Mouse (Mus musculus) lung, postnatal 0 days (tissue): ENCODE results near the gene En2. TPM values are rescaled to one million over a fixed set of nuclear protein-coding genes. Genes with fewer than 3 reads are reported as not detected.

ENCODE experiments used
- ATAC-seq: fragments of 200-750 bp; cut with Nextera tagmentation; 2 replicates; pipeline ENCODE4 v1.8.0; 2017; ENCODE audit warnings: moderate library complexity
- DNase-seq: peaks from one replicate; pipeline ENCODE4 v3.0.0-alpha.2; 2016; ENCODE audit warnings: low spot score
- H3K27ac ChIP-seq: fragments of 300-500 bp; sonication (generic); 2 replicates; pipeline ENCODE4 v1.5.1; 2014; ENCODE audit warnings: antibody characterized with exemption, mild to moderate bottlenecking, low read length, mixed read lengths
- H3K27me3 ChIP-seq: fragments of 300-500 bp; sonication (generic); replicated peaks from 2 replicates; pipeline ENCODE4 v1.6.1; 2014; ENCODE audit warnings: low read length, mixed read lengths; ENCODE audit not compliant: insufficient read depth
- H3K36me3 ChIP-seq: fragments of 300-500 bp; sonication (generic); 2 replicates; pipeline ENCODE4 v1.6.1; 2014; ENCODE audit warnings: low read length, mixed read lengths; ENCODE audit not compliant: insufficient read depth
- H3K4me1 ChIP-seq: fragments of 300-500 bp; sonication (generic); 2 replicates; pipeline ENCODE4 v1.6.1; 2014; ENCODE audit warnings: antibody characterized with exemption, low read depth, low read length, mixed read lengths; ENCODE audit not compliant: insufficient read depth
- H3K4me2 ChIP-seq: fragments of 300-500 bp; sonication (generic); replicated peaks from 2 replicates; pipeline ENCODE4 v1.6.1; 2014; ENCODE audit warnings: low read depth, mild to moderate bottlenecking, low read length, moderate library complexity, mixed read lengths
- H3K4me3 ChIP-seq: fragments of 300-500 bp; sonication (generic); 2 replicates; pipeline ENCODE4 v1.5.1; 2014; ENCODE audit warnings: low read depth, low read length
- H3K9ac ChIP-seq: fragments of 300-500 bp; sonication (generic); replicated peaks from 2 replicates; pipeline ENCODE4 v1.6.1; 2014; ENCODE audit warnings: low read depth, mild to moderate bottlenecking
- H3K9me3 ChIP-seq: fragments of 300-500 bp; sonication (generic); 2 replicates; pipeline ENCODE4 v1.6.1; 2016; ENCODE audit warnings: low read length, mixed read lengths
- CTCF ChIP-seq: IDR thresholded peaks from 2 replicates; pipeline ENCODE4 v1.5.1; 2016; ENCODE audit warnings: antibody characterized with exemption, mild to moderate bottlenecking
- EP300 ChIP-seq: IDR thresholded peaks from 2 replicates; pipeline ENCODE4 v1.6.1; 2016; ENCODE audit warnings: antibody characterized with exemption, mild to moderate bottlenecking, control low read depth
- WGBS: fragments of 180-500 bp; shearing (Covaris S2); extraction: QIAGEN DNeasy Blood & Tissue Kit; methylation state at CpG from one replicate; pipeline ENCODE4 v1.1.7; 2014; 5-methylcytosine and 5-hydroxymethylcytosine counted together
- polyA plus RNA-seq: library from polyadenylated mRNA; unstranded; fragments of >200 nt; fragmentation: Nextera tagmentation; extraction: Ambion mirVana; gene quantifications from 2 replicates; pipeline ENCODE4 v1.2.1, GENCODE M21; 2015

The En2 gene
- polyA plus RNA-seq, 1 experiment from 2014 or later, result not detected

DNA sequence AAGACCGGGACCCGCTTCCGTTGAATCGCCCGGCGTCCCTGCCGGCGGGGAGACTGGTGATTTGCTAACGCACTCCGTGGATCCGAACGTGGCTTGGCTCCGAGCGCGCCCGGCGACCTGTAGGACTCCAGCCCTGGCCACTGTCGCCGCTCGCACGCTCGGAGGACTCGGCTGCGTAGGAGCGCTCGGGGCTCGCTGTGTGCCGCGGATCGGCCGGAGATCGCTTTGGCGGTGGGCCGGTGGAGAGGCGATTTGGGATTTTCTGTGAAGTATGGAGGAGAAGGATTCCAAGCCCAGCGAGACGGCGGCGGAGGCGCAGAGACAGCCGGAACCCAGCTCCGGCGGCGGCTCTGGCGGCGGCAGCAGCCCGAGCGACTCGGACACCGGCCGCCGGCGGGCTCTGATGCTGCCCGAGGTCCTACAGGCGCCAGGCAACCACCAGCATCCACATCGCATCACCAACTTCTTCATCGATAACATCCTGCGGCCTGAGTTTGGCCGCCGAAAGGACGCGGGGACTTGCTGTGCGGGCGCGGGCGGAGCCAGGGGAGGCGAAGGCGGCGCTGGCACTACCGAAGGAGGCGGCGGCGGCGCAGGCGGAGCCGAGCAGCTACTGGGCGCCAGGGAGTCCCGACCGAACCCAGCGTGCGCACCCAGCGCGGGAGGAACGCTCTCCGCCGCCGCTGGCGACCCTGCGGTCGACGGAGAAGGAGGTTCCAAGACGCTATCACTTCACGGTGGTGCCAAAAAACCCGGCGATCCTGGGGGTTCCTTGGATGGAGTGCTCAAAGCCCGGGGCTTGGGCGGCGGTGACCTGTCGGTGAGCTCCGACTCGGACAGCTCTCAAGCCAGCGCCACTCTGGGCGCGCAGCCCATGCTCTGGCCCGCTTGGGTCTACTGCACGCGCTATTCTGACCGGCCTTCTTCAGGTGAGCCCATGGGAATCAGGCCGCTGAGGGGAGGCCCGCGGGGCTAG, 1.1 kb downstream of the En2 start:
- no peak overlapping the region for H3K27ac ChIP-seq
- H3K36me3 ChIP-seq, result no peaks in the 10 kb centered on the region
- TF ChIP-seq CTCF (no peak), EP300 (no peak)
- no peaks in the 10 kb centered on the region for H3K9me3 ChIP-seq
- H3K9ac ChIP-seq, result no peak overlapping the region
- no peak for DNase-seq
- peaks cover 91% of the 10 kb centered on the region for H3K27me3 ChIP-seq
- WGBS, result 3% methylated on average over 88 of the region's 111 CpGs
- peak overlapping the region; percentile 99 for H3K4me2 ChIP-seq
- ATAC-seq, result peak; percentile 27; the same call in 1 of the 2 replicates
- peaks cover 16% of the 10 kb centered on the region for H3K4me1 ChIP-seq
- peak overlapping the region; percentile 44 for H3K4me3 ChIP-seq

DNA sequence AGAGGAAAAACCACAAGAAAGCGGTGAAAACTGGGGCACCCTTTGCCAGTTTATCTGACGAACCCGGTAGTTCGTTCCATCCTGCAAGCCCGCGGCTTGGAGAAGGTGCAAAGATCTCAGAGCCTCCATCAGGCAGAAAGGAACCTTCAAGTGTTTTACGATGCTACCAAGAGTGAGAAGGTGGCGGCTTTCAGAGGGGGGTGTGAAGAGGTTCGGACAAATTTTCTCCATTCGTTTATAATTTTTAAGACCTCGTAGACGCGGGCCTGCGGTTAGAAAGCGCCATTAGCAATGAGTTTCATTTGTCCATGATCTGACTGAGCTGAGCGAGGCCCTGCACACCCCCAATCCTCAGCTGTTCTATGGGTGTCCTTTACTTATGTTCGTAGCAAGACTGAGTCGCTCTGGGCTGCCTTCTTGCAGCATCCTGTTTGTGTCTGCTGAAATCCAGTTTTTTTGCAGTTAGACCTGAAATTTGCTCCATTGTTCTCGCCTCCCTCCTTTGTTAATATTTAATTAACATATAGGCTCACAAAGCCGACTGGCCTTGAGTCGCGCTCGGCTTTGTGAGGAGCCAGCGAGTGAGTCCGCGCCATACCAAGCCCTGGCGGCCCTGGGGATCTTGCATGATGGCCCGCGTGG, 2.2 kb downstream of the En2 start:
- ATAC-seq, result no peak

DNA sequence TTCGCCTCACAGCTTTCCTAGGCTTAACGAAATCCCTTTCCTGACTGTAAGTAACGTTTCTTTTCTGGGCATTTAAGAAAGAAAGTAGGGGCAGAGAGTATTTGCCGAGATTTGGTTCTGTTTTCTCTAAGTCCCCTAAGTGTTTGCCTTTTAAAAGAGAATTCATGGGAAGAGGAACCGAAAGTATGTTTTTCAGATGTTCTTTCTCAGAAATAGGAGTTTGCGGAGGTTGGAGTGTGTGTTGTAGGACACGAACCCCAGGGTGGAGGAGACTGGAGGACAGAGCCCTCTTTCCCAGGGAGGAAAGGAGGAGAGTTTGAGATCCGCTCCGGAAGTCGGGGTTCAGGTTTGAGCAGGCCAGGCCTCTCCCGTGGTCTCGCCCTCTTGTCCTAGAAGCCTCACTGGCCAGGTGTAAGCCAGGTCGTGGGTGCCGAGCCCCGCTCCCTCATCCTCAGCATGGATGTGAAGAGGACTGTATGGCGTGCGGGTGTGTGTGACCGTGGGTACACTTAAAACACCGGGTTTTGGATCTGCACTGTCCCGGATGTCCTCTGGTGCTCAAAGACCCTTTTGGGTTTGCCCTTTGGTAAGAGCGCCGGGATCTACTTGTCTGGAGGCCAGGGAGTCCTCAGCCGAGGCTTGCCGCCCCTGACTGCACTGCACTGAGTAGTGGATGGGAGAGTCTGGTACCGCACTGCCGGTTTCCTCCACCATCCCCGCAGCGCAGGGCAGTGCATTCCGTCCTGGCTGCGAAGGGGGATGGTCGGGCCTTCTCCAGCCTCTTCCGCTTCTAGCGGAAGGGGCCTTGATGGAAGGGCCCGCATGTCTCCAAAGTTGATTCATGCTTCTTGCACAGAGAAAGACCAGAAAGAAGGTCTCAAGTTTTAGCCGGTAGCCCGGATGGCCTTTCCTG, 3.0 kb downstream of the En2 start:
- peaks cover 16% of the 10 kb centered on the region for H3K4me1 ChIP-seq
- 3% methylated on average over 36 of the region's 36 CpGs for WGBS
- no peaks in the 10 kb centered on the region for H3K9me3 ChIP-seq
- no peak for TF ChIP-seq EP300
- no peak for TF ChIP-seq CTCF
- ATAC-seq (no peak), DNase-seq (no peak)
- no peaks in the 10 kb centered on the region for H3K36me3 ChIP-seq
- no peak overlapping the region for H3K27ac ChIP-seq
- peaks cover 91% of the 10 kb centered on the region for H3K27me3 ChIP-seq
- H3K4me2 ChIP-seq, result peak overlapping the region; percentile 51
- peak overlapping the region; percentile 34 for H3K4me3 ChIP-seq
- H3K9ac ChIP-seq, result no peak overlapping the region

More for the DNA sequence above, 2.2 kb downstream of the En2 start:
- peak overlapping the region; percentile 51 for H3K4me2 ChIP-seq
- no peak overlapping the region for H3K9ac ChIP-seq
- no peaks in the 10 kb centered on the region for H3K36me3 ChIP-seq
- WGBS, result 3% methylated on average over 29 of the region's 29 CpGs
- no peak overlapping the region for H3K27ac ChIP-seq
- peaks cover 91% of the 10 kb centered on the region for H3K27me3 ChIP-seq
- TF ChIP-seq CTCF (no peak), EP300 (no peak)
- peaks cover 16% of the 10 kb centered on the region for H3K4me1 ChIP-seq
- H3K9me3 ChIP-seq, result no peaks in the 10 kb centered on the region
- DNase-seq, result no peak
- H3K4me3 ChIP-seq, result peak overlapping the region; percentile 34

DNA sequence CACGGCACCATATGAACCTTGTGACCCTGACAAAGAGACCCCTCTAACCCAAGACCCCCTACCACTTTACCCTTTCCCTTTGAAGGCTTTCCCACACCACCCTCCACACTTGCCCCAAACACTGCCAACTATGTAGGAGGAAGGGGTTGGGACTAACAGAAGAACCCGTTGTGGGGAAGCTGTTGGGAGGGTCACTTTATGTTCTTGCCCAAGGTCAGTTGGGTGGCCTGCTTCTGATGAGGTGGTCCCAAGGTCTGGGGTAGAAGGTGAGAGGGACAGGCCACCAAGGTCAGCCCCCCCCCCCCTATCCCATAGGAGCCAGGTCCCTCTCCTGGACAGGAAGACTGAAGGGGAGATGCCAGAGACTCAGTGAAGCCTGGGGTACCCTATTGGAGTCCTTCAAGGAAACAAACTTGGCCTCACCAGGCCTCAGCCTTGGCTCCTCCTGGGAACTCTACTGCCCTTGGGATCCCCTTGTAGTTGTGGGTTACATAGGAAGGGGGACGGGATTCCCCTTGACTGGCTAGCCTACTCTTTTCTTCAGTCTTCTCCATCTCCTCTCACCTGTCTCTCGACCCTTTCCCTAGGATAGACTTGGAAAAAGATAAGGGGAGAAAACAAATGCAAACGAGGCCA, 3.8 kb downstream of the En2 start:
- Histone ChIP-seq H3K27ac (no peak overlapping the region), H3K36me3 (no peaks in the 10 kb centered on the region), H3K4me2 (no peak overlapping the region), H3K9me3 (no peaks in the 10 kb centered on the region), H3K9ac (no peak overlapping the region), H3K27me3 (peaks cover 91% of the 10 kb centered on the region), H3K4me1 (peaks cover 16% of the 10 kb centered on the region), H3K4me3 (no peak overlapping the region)
- no peak for DNase-seq
- 12% methylated on average over 5 of the region's 5 CpGs for WGBS
- no peak for TF ChIP-seq EP300
- TF ChIP-seq CTCF, result no peak
- no peak for ATAC-seq

DNA sequence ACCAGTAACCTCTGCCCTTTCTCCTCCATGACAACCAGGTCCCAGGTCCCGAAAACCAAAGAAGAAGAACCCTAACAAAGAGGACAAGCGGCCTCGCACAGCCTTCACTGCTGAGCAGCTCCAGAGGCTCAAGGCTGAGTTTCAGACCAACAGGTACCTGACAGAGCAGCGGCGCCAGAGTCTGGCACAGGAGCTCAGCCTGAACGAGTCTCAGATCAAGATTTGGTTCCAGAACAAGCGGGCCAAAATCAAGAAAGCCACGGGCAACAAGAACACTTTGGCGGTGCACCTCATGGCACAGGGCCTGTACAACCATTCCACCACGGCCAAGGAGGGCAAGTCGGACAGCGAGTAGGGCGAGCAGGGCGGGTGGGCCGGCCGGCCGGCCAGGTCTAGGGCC, 4.6 kb downstream of the En2 start:
- Histone ChIP-seq H3K36me3 (no peaks in the 10 kb centered on the region), H3K4me3 (no peak overlapping the region), H3K4me1 (peaks cover 16% of the 10 kb centered on the region), H3K27ac (no peak overlapping the region), H3K9me3 (no peaks in the 10 kb centered on the region), H3K4me2 (no peak overlapping the region), H3K27me3 (peaks cover 93% of the 10 kb centered on the region), H3K9ac (no peak overlapping the region)
- no peak for TF ChIP-seq EP300
- TF ChIP-seq CTCF, result no peak
- WGBS, result 4% methylated on average over 17 of the region's 17 CpGs
- ATAC-seq (no peak), DNase-seq (no peak)
